Mouse (Mus musculus) erythroblast, embryonic 14.5 days (primary cell): ENCODE measurements around the gene Ugt1a5.

Experiments
- GATA1 ChIP-seq: IDR thresholded peaks from 2 replicates; pipeline ENCODE4 v1.6.1; 2012; ENCODE audit warnings: low read length, inconsistent platforms, mixed read lengths
- TAL1 ChIP-seq: IDR thresholded peaks from 3 replicates; pipeline ENCODE4 v1.6.1; 2012; ENCODE audit warnings: low read length, inconsistent platforms, mixed read lengths

DNA sequence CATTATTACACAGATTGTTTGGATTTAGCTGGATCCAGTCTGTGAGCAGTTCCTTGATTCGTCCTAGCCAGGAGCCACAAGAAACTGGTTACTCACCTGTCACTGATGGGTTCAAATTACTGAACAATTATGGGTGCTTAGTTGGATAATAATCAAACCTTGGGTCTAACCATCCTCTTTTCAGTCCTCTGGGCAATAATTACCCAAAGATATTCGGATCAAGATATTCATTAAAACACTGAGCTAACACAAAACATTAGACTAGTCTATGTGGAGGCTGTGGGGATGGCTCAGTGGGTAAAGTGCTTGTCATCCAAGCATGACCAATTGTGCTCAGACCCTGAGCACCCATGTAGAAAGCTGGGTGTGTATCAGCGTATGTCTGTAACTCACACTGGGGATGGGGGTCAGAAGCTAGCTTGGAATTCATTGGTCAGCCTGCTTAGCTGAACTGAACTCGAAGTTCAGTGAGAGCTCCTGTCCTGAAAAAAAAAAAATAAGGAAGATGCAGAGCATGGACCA, 70.1 kb downstream of the Ugt1a5 start:
- no peak for TF ChIP-seq TAL1
- no peak for TF ChIP-seq GATA1
